Mouse (Mus musculus): ENCODE measurements around the gene Fgfr2.

The Fgfr2 gene

DNA sequence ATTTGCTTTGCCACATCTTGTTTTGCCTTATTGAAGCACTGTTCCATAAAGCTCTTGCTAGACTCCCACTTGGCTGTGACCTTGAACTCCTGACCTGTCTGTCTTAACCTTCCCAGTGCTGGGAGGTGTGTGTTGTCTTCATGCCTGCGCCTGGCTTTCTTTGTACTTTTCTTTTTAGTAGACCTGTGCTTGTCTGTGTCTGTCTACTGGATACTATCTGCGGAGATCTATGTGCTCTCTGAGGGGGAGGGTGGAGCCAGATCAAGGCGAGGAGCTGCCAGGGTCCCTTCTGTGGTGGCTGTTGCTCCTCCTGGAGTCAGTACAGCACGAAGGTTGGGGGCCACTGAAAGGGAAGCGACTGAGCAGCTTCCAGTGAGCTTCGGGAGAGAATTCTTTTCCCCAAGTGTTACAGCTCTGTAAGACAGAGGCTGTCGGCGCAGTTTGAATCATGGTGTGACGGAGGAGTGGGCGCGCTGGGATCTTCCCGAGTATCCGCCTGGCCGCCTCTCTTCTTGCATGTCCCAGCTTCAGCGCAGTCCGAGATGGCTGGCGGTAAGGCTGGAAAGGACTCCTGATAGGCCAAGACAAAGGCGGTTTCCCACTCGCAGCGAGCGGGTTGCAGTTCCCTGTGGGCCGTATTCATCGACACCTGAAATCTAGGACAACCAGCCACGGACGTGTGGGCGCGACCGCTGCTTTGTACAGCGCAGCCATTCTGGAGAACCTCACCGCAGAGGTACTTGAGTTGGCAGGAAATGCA, 2356.6 kb downstream of the Fgfr2 start:
- no peak for DNase-seq (ENCODE audit: extremely low read depth, insufficient read length, low spot score)

DNA sequence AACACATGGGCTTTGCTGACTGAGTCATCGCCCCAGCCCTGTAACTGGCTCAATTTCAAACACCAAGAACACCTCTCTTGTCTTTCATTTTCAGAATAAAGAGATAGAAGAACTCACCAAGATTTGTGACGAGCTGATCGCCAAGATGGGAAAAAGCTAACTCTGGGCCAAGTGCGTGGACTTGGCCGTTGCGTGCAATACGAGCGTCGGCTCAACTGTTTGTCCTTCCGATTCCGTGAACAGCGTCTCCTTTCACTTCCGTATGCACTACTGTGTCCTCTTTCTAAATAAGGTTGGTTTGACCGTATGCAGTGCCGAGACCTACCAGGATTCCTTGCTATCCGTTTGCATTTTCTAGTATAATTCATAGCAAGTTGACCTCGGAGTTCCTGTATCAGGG, 2359.0 kb downstream of the Fgfr2 start:
- no peak for DNase-seq (ENCODE audit: extremely low read depth, insufficient read length, low spot score)

DNA sequence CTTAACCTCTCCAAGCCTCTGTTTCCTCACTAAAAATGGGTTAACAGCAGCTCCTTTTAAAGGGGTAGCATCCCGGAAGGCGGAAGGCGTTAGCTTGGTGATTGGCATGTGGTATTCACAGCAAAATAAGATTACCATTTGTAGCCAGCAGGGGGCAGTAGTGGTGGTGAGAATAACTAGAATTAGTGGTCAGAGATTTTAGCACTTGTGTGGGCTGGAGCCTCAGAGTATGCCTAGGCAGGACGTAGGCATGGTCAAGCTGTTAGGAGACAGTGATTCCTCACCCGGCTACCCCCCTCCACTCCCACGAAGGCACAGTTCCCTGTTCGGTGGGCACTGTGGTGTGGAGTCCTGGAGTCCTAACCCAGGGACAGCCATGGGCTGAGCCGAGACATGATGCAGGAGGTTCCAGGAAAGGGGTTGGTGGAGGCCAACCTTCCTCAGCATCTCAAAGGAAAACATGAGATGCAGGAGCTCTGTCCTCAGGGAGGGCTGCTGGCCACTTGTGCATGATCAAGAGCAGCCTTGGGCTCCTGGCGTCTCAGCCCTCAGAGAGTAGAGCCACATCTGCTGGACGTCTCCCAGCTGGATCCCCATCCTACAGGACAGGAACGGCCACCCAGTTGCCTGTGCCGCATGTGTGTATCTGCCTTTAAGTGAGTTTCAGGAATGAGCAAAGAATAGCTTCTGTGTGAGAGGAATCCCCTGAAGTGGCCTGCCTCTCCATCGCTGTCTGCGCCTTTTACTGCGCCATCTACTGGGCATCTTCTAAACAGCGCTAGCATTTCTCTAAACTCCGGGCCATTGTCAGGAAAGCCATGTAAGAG, 2360.9 kb downstream of the Fgfr2 start:
- DNase-seq (ENCODE audit: extremely low read depth, insufficient read length, low spot score): peak; percentile 55

DNA sequence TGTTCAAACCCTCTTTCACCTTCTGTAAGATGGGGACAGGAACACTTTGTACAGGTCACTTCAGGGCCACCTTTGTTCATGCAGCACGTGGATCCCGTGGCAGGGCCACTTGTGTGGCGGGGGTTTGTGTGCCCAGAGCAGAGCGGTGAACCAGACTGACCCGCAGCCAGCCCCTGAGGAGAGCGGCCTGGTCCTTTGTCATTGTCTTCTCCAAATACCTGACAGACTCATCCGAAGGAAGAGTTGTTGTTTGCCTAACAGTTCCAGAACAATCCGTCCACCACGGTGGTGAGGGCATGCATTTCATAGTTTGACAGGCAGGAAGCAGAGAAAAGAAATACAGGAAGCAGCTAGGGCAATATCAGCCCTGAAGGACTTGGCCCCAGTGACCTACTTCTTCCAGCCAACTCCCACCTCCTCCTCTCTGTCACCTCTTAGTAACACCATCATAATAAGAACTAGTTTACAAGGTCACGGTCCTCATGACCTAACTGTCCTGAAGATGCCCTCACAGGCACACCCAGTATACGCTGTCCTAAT, 2365.8 kb downstream of the Fgfr2 start:
- no peak for DNase-seq (ENCODE audit: extremely low read depth, insufficient read length, low spot score)

DNA sequence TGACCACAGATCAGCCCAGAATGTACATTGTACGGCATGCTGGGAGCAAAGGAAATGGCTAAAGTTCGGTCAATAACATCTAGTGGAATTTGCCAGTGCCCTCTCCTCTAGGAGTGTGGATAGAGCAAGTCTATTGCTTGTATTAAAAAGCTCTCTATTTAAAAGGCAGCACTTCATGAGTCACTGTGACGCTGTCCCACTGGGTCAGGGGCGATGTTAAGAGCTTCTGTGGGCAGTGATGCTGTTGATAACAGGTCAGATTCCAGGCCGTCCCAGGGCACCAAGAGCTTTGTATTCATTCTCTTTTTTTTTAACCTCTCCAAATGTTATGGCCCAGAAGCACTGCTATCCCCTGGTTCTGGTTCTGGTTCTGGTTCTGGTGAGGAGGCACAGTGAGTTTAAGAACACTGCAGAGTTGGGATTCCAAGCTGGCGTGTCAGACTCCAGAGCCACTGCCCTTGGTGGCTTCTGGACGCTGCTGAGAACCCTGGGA, 2366.8 kb downstream of the Fgfr2 start:
- DNase-seq (ENCODE audit: extremely low read depth, insufficient read length, low spot score): no peak

DNA sequence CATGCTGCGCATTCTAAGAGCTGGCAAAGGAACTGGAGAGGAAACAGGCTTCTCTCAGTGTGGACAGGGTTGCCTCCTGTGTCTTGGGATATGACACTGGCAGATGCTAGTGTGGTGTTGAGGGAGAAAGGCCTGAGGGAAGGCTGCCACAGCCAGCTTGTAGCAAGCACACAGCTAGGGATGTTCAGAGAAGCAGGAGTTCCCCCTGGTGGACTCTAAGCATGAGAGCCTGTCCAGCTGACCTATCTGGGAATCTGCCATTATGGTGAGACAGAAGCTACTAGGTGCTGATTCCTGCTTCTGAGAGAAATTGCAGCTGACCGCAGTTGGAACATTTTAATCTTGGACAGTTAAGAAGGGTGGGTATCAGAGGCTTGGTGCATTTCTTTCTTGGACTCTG, 2368.4 kb downstream of the Fgfr2 start:
- no peak for DNase-seq (ENCODE audit: extremely low read depth, insufficient read length, low spot score)

DNA sequence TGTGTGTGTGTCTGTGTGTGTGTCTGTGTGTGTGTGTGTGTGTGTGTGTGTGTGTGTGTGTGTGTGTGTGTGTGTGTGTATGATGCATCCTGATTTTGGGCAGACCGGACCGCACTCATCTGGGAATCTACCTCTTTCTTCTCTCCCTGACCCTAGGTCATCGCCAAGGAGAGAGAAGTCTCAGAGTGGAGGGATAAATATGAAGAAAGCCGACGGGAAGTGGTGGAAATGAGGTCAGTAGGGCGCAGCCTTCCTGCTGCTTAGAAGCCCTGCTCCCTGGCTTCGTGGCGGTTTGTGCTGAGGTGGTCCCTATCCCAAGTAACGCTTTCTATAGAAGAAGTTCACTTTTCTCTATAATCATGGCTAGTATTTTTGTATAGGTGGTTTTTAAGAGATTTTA, 2371.5 kb downstream of the Fgfr2 start:
- no peak for DNase-seq (ENCODE audit: extremely low read depth, insufficient read length, low spot score)

DNA sequence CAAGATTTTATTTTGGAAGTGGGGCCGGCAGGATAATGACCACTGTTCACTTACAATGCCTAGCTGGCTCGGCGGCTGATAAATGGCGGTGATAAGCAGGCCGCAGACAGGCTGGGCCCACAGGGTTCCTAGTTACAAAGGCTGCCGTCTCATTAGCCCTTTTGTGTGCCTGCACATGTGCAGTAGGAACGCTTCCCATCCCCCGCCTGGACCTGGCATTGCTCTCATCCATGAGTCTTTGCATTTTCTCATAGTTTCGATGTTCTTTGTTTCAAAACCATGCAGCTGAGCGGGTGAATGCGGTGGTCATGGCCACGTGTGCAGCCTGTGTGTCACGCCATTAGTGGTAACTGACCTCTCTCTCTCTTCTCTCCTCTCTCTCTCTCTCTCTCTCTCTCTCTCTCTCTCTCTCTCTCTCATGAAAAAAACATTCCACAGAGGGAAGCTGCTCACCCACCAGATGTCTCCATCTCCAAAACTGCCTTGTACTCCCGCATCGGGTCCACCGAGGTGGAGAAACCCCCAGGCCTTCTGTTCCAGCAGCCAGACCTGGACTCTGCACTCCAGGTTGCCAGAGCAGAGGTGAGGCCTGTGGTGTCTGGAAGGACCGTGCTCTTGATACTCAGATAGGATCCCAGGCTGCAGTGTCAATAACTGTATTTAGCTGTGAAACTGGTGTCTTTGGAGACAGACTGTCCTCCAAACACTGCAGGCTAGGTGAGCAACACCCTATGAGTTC, 2372.2 kb downstream of the Fgfr2 start:
- no peak for DNase-seq (ENCODE audit: extremely low read depth, insufficient read length, low spot score)

DNA sequence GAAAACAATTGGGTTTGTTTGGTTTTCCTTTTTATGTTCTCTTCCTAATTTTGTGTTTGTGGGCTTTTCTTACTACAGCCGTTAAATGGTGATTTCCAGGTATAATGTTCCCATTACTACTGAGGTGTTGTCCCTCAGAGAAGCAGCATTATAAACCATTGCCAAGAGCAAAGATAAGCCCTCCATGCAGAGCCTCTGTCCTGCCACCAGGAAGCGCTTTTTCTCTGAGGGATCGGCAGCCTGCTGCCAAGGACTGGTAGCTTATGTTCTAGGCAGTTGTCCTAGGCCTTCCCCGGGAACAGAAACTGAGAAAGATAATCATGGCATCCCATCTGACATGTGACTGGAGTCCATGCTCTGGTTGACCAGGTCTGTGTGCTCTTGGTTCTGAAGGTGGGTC, 2374.0 kb downstream of the Fgfr2 start:
- no peak for DNase-seq (ENCODE audit: extremely low read depth, insufficient read length, low spot score)

DNA sequence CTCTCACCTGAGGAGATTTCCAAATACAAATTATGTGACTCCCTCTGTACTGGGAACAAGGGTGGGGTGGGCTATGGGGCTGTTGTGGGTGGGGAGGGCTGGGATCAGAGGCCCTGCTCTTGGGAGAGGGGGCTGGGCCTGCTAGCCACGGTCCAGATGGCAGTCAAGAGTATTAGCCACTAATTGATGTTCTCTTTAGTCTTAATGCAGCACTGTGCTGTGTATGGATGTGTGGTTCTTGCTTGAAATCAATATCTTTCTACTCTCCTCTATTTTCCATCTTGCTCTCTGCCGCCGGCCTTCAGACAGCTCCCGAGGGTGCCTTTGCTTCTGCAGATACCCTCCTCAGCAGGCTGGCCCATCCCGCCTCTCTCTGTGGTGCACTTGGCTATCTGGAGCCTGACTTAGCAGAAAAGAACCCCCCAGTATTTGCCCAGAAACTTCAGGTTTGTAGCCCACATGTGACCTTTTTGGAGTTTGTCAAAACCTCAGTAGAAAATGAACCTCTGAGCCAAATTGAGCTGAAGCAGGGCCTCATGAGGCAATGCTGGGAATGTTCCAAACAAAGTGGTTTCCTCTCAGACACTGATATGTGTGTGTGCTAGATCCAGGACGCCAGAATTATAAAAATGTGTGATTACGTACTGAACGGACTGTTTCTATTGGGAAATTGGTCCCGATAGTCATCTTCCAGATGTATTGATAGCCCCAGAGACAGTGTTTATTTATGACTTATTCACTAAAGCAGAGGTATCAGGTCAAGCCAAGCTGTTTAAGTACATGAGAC, 2379.7 kb downstream of the Fgfr2 start:
- no peak for DNase-seq (ENCODE audit: extremely low read depth, insufficient read length, low spot score)

DNA sequence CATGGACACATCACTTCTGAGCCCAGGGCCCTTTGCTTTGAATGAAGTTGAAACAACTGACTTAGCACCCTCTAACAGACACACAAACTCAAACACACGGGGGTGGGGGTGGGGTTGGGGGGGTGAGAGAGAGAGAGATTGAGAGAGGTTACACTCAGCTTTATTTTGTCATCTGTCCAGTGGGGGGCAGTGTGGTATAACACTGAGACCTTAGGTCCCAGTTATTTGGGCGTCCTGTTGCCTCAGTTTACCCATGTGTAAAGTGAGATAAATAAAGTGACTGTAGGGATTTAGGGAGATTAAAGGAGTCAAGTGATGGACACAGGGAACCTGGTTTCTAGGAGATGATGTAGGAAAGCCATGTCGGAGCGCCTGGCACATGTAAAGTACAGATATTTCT, 2382.1 kb downstream of the Fgfr2 start:
- DNase-seq (ENCODE audit: extremely low read depth, insufficient read length, low spot score): no peak

DNA sequence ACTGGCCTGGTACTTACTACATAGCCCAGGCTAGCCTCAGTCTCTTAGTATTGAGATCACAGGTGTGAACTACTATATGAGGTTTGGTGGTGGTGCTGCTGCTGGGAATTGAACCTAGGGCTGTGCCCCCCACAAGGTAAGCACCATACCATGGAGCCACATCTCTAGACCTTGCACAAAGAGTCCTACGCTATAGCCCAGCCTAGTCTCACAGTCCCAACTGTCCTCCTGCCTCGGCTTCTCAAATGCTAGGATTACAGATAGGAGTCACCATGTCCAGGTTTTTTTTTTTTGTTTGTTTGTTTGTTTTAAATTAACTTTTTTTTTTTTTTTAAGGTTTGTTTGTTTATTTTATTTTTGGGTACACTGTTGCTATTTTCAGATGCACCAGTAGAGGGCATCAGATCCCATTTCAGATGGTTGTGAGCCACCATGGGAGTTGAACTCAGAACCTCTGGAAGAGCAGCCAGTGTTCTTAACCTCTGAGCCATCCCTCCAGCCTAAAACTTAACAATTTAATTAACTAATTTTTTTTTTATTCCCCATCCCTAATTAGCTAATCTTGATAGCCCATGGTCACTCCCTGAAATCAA, 2388.9 kb downstream of the Fgfr2 start:
- DNase-seq (ENCODE audit: extremely low read depth, insufficient read length, low spot score): no peak

DNA sequence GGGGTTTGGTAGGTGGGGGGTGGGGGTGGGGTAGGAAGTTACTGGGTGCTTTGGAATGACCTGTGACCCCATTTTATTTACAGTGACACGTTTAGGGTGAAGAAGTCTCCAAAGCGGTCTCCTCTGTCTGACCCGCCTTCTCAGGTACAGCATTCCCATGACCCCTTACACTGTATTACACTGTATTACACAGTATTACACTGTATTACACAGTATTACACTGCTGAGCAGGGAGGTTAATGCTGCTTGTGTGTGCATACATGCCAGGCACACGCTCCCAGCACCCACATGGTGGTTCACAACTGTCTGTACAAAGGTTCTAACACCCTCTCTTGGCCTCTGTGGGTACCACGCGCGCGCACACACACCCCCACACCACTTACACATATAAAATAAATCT, 2389.7 kb downstream of the Fgfr2 start:
- no peak for DNase-seq (ENCODE audit: extremely low read depth, insufficient read length, low spot score)

DNA sequence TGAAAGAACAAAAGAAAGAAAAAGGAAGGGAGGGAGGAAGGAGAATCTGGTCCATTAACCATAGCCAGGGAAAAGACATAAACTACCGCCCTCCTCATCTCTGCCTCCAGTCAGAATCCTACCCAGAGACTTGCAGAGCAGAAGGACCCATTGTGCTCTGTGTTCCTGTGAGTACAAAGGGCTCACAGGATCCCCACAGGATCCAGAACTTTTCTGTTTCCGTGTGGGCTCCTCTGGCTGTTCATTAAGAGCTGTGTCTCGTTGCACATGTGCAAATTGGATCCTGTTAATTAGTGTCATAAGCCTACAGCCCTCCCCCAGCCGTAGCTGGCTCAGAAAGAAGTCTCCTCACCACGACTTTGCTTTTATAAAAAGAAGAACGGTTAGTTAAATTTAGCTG, 2390.2 kb downstream of the Fgfr2 start:
- DNase-seq (ENCODE audit: extremely low read depth, insufficient read length, low spot score): no peak

DNA sequence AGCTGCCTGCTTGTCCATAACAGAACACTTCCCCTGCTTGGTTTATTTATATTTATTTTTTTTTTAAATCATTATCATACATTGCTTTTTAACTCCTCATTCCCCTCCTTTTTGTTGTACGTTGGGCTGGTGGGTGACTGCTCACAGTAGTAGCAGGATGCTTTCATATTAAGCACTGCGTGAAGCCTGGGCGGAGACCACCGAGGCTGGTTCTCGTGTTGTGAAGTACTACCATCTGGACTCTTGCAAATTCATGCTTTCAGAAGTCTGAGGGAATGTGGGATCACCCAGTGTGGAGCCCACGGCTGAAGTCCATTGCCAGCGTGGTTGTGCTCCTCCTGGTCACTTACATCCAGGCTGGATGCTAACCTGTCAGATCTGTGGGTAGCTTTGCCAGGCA, 2391.4 kb downstream of the Fgfr2 start:
- DNase-seq (ENCODE audit: extremely low read depth, insufficient read length, low spot score): no peak

DNA sequence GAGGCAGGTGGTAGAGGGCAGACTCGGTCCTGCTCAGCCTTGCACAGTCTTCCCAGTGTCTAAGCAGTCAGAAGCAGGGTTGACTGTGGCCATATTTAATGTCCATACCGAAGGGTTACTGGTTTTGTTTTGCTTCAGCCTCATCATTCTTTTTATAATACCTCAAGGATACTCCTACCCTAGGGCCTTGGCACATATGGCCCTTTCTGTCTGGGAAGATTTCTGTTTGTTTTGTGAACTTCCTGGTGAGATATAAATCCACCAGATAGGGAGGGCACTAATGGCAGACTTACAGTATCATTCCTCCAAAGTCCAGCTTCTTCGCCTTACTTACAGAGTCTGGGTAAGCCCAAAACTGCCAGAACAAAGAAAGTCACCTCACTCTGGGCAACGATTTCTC, 2395.6 kb downstream of the Fgfr2 start:
- no peak for DNase-seq (ENCODE audit: extremely low read depth, insufficient read length, low spot score)

DNA sequence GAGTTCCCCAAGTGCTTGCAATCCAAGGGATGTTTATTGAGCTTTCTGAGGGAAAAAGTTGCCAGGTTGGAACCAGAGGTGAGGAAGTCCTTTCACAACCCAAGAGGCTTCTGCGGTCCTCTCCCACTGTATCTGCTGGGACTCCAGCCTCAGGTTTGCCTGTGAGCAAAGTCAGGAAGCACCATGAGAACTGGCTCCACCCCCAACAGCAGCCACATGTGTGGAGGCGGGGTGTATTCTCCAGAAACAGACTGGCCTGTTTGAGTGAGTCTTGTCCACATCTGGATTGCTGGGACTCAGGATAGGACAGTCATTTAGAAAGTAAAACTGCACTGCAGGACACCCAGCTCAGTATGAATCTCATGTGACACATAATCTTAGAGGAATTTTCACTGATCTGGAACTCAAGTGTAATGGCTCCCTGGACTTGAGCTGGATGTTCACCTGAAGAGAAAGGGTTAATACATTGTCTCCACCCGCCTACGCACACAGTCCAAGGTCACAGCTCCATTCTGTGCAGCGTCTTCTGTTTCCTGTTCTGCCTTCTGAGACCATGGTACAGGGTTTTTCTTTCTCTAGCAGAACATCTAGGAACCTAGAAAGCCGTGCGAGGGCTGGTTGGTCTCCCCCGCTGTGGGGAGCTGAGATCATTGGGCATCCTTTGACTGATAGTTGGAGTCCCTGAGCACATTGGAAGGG, 2396.3 kb downstream of the Fgfr2 start:
- no peak for DNase-seq (ENCODE audit: extremely low read depth, insufficient read length, low spot score)

DNA sequence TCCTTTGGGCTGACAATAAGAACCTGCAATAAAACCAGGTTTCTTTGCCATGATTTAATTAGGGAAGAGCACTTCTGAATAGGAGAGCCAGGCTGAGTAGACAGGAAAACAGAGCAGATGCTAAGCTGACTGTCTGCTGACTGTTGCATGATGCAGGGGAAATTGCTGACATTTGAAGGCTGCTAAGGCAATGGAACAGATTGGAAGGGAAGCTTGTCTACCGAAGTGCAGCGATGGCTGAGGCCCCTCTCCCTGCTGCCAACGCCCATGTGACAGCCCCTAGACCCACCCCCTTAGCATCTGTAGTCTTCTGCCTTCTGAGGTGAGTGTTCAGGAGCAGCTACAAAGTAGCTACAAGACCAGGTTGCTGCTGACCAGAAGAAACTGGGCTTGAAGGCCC, 2397.0 kb downstream of the Fgfr2 start:
- DNase-seq (ENCODE audit: extremely low read depth, insufficient read length, low spot score): no peak

DNA sequence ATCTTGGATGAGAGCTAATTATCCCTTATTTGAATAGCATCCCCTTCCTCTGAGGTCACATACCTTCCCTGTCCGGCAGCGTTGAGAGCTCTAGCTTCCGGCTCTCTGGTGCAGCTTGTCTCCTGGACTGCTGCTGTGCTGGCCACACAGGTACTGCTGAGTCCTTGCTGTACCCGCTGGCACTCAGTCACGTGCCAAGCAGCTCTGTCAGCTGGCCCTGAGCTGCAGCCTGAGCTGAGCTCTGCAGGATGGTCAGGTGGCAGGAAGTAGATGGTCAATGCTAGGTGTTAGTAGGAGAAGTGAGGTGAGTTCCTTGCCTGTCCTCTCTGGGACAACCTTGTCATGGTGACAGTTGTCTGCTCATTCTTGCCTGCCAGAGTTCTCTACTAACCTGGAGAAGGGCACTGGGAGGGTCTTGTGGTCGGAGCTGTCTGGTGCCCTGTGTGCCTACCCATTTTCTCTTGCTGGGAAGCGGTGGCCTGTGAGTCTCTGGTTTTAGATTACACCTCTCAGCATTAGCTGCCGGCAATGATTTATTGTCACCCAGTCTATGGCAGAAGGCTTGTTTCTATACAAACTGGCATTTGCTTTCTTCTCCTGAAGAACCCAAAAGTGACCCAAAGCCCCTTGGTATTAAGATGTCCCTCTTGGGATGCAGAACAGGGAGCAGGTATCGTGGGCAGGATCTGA, 2402.4 kb downstream of the Fgfr2 start:
- DNase-seq (ENCODE audit: extremely low read depth, insufficient read length, low spot score): no peak
